Mouse (Mus musculus): ENCODE measurements around the gene Olfr834. TPM values are rescaled to one million over a fixed set of nuclear protein-coding genes. Genes with fewer than 3 reads are reported as not detected.

Gene Olfr834
- polyA plus RNA-seq (2015; fragmentation: Nextera tagmentation; extraction: Ambion mirVana): not detected in 2 replicates

- Histone ChIP-seq H3K4me3 (ENCODE audit: low read length) (no peak within 1 kb of the TSS), H3K9ac (ENCODE audit: low read depth, low read length) (no peak within 1 kb of the TSS), H3K36me3 (ENCODE audit: control insufficient read depth, insufficient read depth, low read length) (no peaks in the 10 kb centered on the region), H3K4me1 (ENCODE audit: control insufficient read depth, insufficient read depth, low read depth, low read length) (no peaks in the 10 kb centered on the region), H3K9me3 (ENCODE audit: control insufficient read depth, low read length) (no peaks in the 10 kb centered on the region; the same call in 1 of the 2 replicates), H3K27me3 (replicated peaks; ENCODE audit: control insufficient read depth, insufficient read depth, low read length) (no peaks in the 10 kb centered on the region), H3K4me2 (ENCODE audit: low read length) (no peak within 1 kb of the TSS), H3K27ac (ENCODE audit: low read depth, low read length) (no peak within 1 kb of the TSS)
- 91% methylated on average over 3 of the region's 3 CpGs for WGBS
- ATAC-seq: no peak
Measured at GRCm38 (mm10) chr9:18987690-18988089, at the start of gene Olfr834. Gene Olfr834 (plus strand): TSS chr9:18987990.

DNA sequence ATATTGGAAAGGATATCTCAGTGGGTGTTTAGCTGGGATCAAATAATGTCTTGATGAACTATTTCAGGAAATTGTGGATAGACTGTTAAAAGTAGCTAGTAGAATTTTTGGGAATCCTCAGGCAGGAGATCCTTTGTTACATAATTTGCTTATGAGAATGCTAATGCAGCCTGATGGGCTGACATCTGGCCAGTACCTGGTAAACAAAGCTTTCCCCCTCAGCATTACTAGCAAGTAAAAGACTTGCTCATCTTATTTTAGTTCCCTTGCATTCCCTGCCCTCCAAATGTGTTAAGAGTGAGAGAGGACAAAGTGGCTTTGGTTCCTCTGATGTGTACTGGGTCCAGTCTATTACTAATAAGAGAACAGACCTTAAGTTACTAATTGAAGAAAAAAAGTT is 25.8 kb upstream of the Olfr834 start:
- ATAC-seq: no peak
- no peaks in the 10 kb centered on the region for H3K27me3 ChIP-seq (replicated peaks; ENCODE audit: control insufficient read depth, insufficient read depth, low read length)

GRCm38 (mm10) chr9:19032435-19032834 is 44.6 kb downstream of the Olfr834 start, which contains the start of gene Olfr835:
Gene Olfr835 (plus strand): TSS chr9:19032735.
- WGBS: 69% methylated on average over 1 of the region's 1 CpGs
- no peaks in the 10 kb centered on the region for H3K36me3 ChIP-seq (ENCODE audit: control insufficient read depth, insufficient read depth, low read length)
- peaks cover 3% of the 10 kb centered on the region for H3K9me3 ChIP-seq (ENCODE audit: control insufficient read depth, low read length)
- no peaks in the 10 kb centered on the region for H3K4me1 ChIP-seq (ENCODE audit: control insufficient read depth, insufficient read depth, low read depth, low read length)
- H3K4me2 ChIP-seq (ENCODE audit: low read length): no peak within 1 kb of the TSS
- no peak for ATAC-seq
- no peak within 1 kb of the TSS for H3K9ac ChIP-seq (ENCODE audit: low read depth, low read length)
- no peak within 1 kb of the TSS for H3K4me3 ChIP-seq (ENCODE audit: low read length)
- H3K27me3 ChIP-seq (replicated peaks; ENCODE audit: control insufficient read depth, insufficient read depth, low read length): no peaks in the 10 kb centered on the region
- no peak within 1 kb of the TSS for H3K27ac ChIP-seq (ENCODE audit: low read depth, low read length)

More for the DNA sequence above, 25.8 kb upstream of the Olfr834 start:
- no peaks in the 10 kb centered on the region for H3K36me3 ChIP-seq (ENCODE audit: control insufficient read depth, insufficient read depth, low read length)
- no peak overlapping the region for H3K4me3 ChIP-seq (ENCODE audit: low read length)
- H3K4me2 ChIP-seq (ENCODE audit: low read length): no peak overlapping the region
- no peak overlapping the region for H3K9ac ChIP-seq (ENCODE audit: low read depth, low read length)
- H3K4me1 ChIP-seq (ENCODE audit: control insufficient read depth, insufficient read depth, low read depth, low read length): no peaks in the 10 kb centered on the region
- no peak overlapping the region for H3K27ac ChIP-seq (ENCODE audit: low read depth, low read length)
- H3K9me3 ChIP-seq (ENCODE audit: control insufficient read depth, low read length): peaks cover under 1% of the 10 kb centered on the region; the same call in 1 of the 2 replicates

Other genes starting within 250 kb of the Olfr834 start
- not detected in 2 replicates for gene Olfr24, start 224.0 kb upstream of the Olfr834 start, polyA plus RNA-seq (2015; fragmentation: Nextera tagmentation; extraction: Ambion mirVana)
- gene Olfr828, start 168.5 kb upstream of the Olfr834 start, polyA plus RNA-seq (2015; fragmentation: Nextera tagmentation; extraction: Ambion mirVana): not detected in 2 replicates
- gene Olfr829, start 133.1 kb upstream of the Olfr834 start, polyA plus RNA-seq (2015; fragmentation: Nextera tagmentation; extraction: Ambion mirVana): not detected in 2 replicates
- not detected in 2 replicates for gene Olfr830, start 113.3 kb upstream of the Olfr834 start, polyA plus RNA-seq (2015; fragmentation: Nextera tagmentation; extraction: Ambion mirVana)
- gene Olfr832, start 50.9 kb upstream of the Olfr834 start, polyA plus RNA-seq (2015; fragmentation: Nextera tagmentation; extraction: Ambion mirVana): not detected in 2 replicates
- gene Olfr835, start 44.7 kb downstream of the Olfr834 start, polyA plus RNA-seq (2015; fragmentation: Nextera tagmentation; extraction: Ambion mirVana): not detected in 2 replicates
- gene Olfr836, start 132.4 kb downstream of the Olfr834 start, polyA plus RNA-seq (2015; fragmentation: Nextera tagmentation; extraction: Ambion mirVana): not detected in 2 replicates
- gene Olfr837, start 148.3 kb downstream of the Olfr834 start, polyA plus RNA-seq (2015; fragmentation: Nextera tagmentation; extraction: Ambion mirVana): not detected in 2 replicates
- not detected in 2 replicates for gene Olfr839-ps1, start 189.3 kb downstream of the Olfr834 start, polyA plus RNA-seq (2015; fragmentation: Nextera tagmentation; extraction: Ambion mirVana)

All from hindbrain, embryonic 16.5 days (tissue).